Mouse (Mus musculus) cortical plate, adult 2 months (tissue): Measurements from ENCODE around the gene Ndufs6.

Source experiments
- CTCF ChIP-seq: fragments of 200-500 bp; IDR thresholded peaks from 2 replicates; pipeline ENCODE4 v1.5.1; 2011; ENCODE audit warnings: mild to moderate bottlenecking, control low read depth, low read length; ENCODE audit not compliant: insufficient read depth; ENCODE audit errors: extremely low read depth
- POLR2A ChIP-seq: fragments of 200-500 bp; IDR thresholded peaks from 2 replicates; pipeline ENCODE4 v1.6.1; 2011; ENCODE audit warnings: mild to moderate bottlenecking, low read length, control low read depth; ENCODE audit not compliant: insufficient read depth; ENCODE audit errors: extremely low read depth

DNA sequence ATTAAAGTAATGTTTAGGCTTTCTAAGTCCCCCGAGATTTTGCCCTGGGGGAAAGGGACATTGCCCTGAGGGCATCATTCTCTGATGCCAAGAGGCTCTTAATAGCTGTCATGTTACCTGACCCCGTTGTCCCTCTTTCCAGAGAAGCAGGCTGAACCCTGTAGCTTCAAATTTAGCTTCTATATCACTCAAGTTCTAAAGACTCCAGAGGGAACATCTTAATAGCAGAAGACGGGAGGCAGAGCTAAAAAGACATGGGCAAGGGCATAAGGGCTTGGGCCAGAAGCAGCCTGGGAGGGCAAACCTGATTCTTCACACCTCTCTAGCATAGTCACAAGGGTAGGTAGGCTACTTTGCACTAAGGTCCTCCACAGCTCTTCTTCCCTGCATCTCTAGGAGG lies 58.5 kb downstream of the Ndufs6 start:
- TF ChIP-seq CTCF: no peak
- TF ChIP-seq POLR2A: no peak
